Mouse (Mus musculus) heart, embryonic 16.5 days (tissue): ENCODE measurements around the gene Ubxn1. TPM values are rescaled to one million over a fixed set of nuclear protein-coding genes. Genes with fewer than 3 reads are reported as not detected.

Experiments used
- ATAC-seq: fragments of 200-750 bp; cut with Nextera tagmentation; replicated peaks from 2 replicates; pipeline ENCODE4 v1.8.0; 2017; ENCODE audit warnings: moderate number of reproducible peaks; ENCODE audit not compliant: insufficient read depth, low FRiP score; ENCODE audit errors: extremely low read depth
- H3K27ac ChIP-seq: fragments of 300-500 bp; sonication (generic); 2 replicates; pipeline ENCODE4 v1.5.1; 2014; ENCODE audit warnings: mild to moderate bottlenecking, low read length, control low read depth, moderate library complexity
- H3K27me3 ChIP-seq: fragments of 300-500 bp; sonication (generic); 2 replicates; pipeline ENCODE4 v1.6.1; 2014; ENCODE audit warnings: low read length, mixed read lengths; ENCODE audit not compliant: control insufficient read depth, insufficient read depth
- H3K36me3 ChIP-seq: fragments of 300-500 bp; sonication (generic); 2 replicates; pipeline ENCODE4 v1.6.1; 2014; ENCODE audit not compliant: control insufficient read depth, insufficient read depth
- H3K4me1 ChIP-seq: fragments of 300-500 bp; sonication (generic); 2 replicates; pipeline ENCODE4 v1.6.1; 2014; ENCODE audit warnings: low read length, mixed read lengths; ENCODE audit not compliant: control insufficient read depth, insufficient read depth
- H3K4me2 ChIP-seq: fragments of 300-500 bp; sonication (generic); 2 replicates; pipeline ENCODE4 v1.6.1; 2014; ENCODE audit warnings: low read depth, mild to moderate bottlenecking, control low read depth, low read length
- H3K4me3 ChIP-seq: fragments of 300-500 bp; sonication (generic); 2 replicates; pipeline ENCODE4 v1.5.1; 2014; ENCODE audit warnings: mild to moderate bottlenecking, control low read depth, low read length
- H3K9ac ChIP-seq: fragments of 300-500 bp; sonication (generic); 2 replicates; pipeline ENCODE4 v1.6.1; 2014; ENCODE audit warnings: low read length, control low read depth
- H3K9me3 ChIP-seq: fragments of 300-500 bp; sonication (generic); replicated peaks from 2 replicates; pipeline ENCODE4 v1.6.1; 2016; ENCODE audit warnings: low read length; ENCODE audit not compliant: control insufficient read depth
- WGBS: fragments of 180-500 bp; shearing (Covaris S2); extraction: QIAGEN DNeasy Blood & Tissue Kit; methylation state at CpG from one replicate; pipeline ENCODE4 v1.1.7; 2014; 5-methylcytosine and 5-hydroxymethylcytosine counted together
- polyA plus RNA-seq: library from polyadenylated mRNA; unstranded; fragments of >200 nt; fragmentation: Nextera tagmentation; extraction: Ambion mirVana; gene quantifications from 2 replicates; pipeline ENCODE4 v1.2.1, GENCODE M21; 2015

Ubxn1 gene
- polyA plus RNA-seq, 1 experiment from 2014 or later = 133 TPM

GRCm38 (mm10) chr19:8875031-8875430 lies 3.7 kb downstream of the Ubxn1 start:
- H3K9ac ChIP-seq = no peak overlapping the region
- H3K4me3 ChIP-seq = no peak overlapping the region
- no peak overlapping the region for H3K27ac ChIP-seq
- WGBS = 85% methylated on average over 7 of the region's 7 CpGs
- no peak overlapping the region for H3K4me2 ChIP-seq
- no peaks in the 10 kb centered on the region for H3K9me3 ChIP-seq
- ATAC-seq = no peak
- H3K36me3 ChIP-seq = peaks cover 38% of the 10 kb centered on the region
- H3K4me1 ChIP-seq = peaks cover 13% of the 10 kb centered on the region
- no peaks in the 10 kb centered on the region for H3K27me3 ChIP-seq

- H3K4me2 ChIP-seq = peak within 1 kb of the TSS; percentile 85
- no peaks in the 10 kb centered on the region for H3K9me3 ChIP-seq
- peak within 1 kb of the TSS; percentile 93 for H3K9ac ChIP-seq
- peak within 1 kb of the TSS; percentile 92 for H3K27ac ChIP-seq
- H3K4me3 ChIP-seq = peak within 1 kb of the TSS; percentile 95
- ATAC-seq = peak; percentile 92
- H3K36me3 ChIP-seq = peaks cover 17% of the 10 kb centered on the region
- no peaks in the 10 kb centered on the region for H3K27me3 ChIP-seq
- WGBS = under 1% methylated on average over 42 of the region's 42 CpGs
- peaks cover 8% of the 10 kb centered on the region for H3K4me1 ChIP-seq
Observed at GRCm38 (mm10) chr19:8880311-8881033, 9.2 kb downstream of the Ubxn1 start, which contains the start of gene Uqcc3. Uqcc3 (minus strand) TSS chr19:8880923.

DNA sequence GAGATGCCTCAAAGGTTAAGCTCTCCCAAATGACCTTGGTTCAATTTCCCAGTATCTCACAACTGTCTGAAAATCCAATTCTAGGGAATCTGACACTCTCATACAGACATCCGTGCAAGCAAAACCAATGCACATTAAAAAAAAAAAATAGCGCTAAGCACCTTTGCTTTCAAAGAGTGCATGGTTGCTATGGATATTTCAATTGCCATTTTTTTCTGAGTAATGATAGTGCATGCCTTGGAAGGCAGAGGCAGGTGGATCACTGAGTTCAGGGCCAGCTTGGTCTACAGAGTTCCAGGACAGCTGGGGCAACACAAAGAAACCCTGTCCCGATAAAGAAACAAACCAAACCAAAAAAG lies 9.7 kb downstream of the Ubxn1 start:
- peak overlapping the region; percentile 32; the same call in 1 of the 2 replicates for H3K27ac ChIP-seq
- H3K9ac ChIP-seq = peak overlapping the region; percentile 93
- H3K4me2 ChIP-seq = peak overlapping the region; percentile 85
- no peaks in the 10 kb centered on the region for H3K9me3 ChIP-seq
- H3K4me1 ChIP-seq = peaks cover 8% of the 10 kb centered on the region
- H3K27me3 ChIP-seq = no peaks in the 10 kb centered on the region
- WGBS = 14% methylated on average over 3 of the region's 3 CpGs
- ATAC-seq = no peak
- peaks cover 12% of the 10 kb centered on the region for H3K36me3 ChIP-seq
- peak overlapping the region; percentile 95 for H3K4me3 ChIP-seq

DNA sequence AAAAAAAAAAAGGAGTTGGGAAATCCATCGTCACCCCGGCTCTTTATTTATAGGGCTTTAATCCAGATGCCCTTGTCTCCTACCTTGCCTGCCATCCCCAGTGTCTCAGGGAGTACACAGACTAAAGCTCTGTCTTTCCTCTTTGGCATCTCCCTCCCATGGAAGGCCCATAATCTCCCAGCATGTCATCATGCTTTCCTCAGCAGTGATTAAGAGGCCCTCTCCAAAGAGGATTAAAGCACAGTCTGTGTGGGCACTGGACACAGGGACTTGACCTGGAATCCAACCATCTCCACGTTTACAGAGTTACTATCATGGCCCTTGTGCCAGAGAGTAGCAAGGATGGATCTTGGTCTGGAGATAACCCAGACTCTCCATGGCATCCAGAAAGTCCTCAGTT lies 12.3 kb downstream of the Ubxn1 start, which contains the start of the genes Lbhd1 and Gm49403:
Gene Lbhd1, plus strand, starts transcription at position 117 of the 400 bp plus-strand sequence.
Gene Gm49403, plus strand, starts transcription at position 315 of the 400 bp plus-strand sequence.
- H3K4me2 ChIP-seq = no peak within 1 kb of the TSS
- H3K36me3 ChIP-seq = no peaks in the 10 kb centered on the region
- H3K27ac ChIP-seq = no peak within 1 kb of the TSS
- H3K4me3 ChIP-seq = no peak within 1 kb of the TSS
- no peak for ATAC-seq
- 67% methylated on average over 3 of the region's 3 CpGs for WGBS
- peaks cover 16% of the 10 kb centered on the region for H3K4me1 ChIP-seq
- no peaks in the 10 kb centered on the region for H3K27me3 ChIP-seq
- H3K9ac ChIP-seq = no peak within 1 kb of the TSS
- no peaks in the 10 kb centered on the region for H3K9me3 ChIP-seq

GRCm38 (mm10) chr19:8886916-8887584 lies 15.8 kb downstream of the Ubxn1 start:
- WGBS = 38% methylated on average over 1 of the region's 1 CpGs
- Histone ChIP-seq H3K4me3 (no peak overlapping the region), H3K27ac (no peak overlapping the region), H3K9ac (no peak overlapping the region), H3K27me3 (no peaks in the 10 kb centered on the region), H3K4me2 (peak overlapping the region; percentile 82; the same call in 1 of the 2 replicates), H3K4me1 (peaks cover 12% of the 10 kb centered on the region), H3K9me3 (no peaks in the 10 kb centered on the region), H3K36me3 (peaks cover 5% of the 10 kb centered on the region; the same call in 1 of the 2 replicates)
- ATAC-seq = no peak

DNA sequence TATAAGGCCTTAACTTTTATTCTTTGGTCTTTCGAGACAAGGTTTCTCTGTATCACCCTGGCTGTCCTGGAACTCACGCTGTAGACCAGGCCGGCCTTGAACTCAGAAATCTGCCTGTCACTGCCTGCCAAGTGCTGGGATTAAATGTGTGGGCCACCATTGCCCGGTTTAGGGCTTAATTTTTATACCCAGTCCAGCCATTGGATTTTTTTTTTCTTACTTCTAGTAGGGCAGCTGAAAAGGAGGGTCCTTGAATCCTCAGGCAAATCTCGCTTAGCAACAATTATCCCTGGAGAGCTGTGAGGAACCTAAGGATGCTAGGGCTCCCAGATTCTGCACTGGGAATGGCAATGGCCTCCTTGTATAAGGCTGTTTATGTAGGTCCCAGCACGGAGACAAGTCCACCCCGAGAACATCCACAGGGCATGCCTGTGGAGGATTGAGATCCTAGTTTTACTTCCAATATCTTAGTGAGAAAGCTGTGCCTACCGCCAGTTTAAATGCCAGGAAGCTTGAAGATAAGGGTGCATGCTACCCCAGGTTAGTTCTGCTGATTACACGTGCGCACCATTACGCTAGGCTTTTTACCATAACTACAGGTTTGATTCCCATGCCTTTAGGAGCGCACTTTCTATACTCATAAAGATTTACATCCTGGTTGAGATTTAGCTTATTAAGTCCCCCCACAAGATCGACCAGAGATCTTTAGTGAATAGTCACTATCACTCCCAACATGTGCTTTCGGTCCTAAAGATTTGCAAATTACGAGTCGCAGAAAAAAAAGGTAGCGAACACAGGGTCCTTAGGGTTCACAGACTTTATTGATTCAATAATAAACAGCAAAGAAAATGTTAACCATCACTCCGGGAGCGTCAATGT lies 16.5 kb downstream of the Ubxn1 start:
- ATAC-seq = no peak
- Histone ChIP-seq H3K27ac (peak overlapping the region; percentile 85), H3K27me3 (no peaks in the 10 kb centered on the region), H3K4me3 (peak overlapping the region; percentile 77), H3K4me1 (peaks cover 15% of the 10 kb centered on the region), H3K36me3 (peaks cover 5% of the 10 kb centered on the region; the same call in 1 of the 2 replicates), H3K9me3 (no peaks in the 10 kb centered on the region), H3K9ac (peak overlapping the region; percentile 86), H3K4me2 (peak overlapping the region; percentile 82)
- WGBS = 20% methylated on average over 19 of the region's 19 CpGs

GRCm38 (mm10) chr19:8888511-8889385 lies 17.5 kb downstream of the Ubxn1 start, which contains the start of the genes 1810009A15Rik and Gm49416:
1810009A15Rik (plus strand) TSS chr19:8888853.
Gm49416 (plus strand) TSS chr19:8888926.
- Histone ChIP-seq H3K9me3 (no peaks in the 10 kb centered on the region), H3K4me1 (peaks cover 19% of the 10 kb centered on the region), H3K4me2 (peak within 1 kb of the TSS; percentile 86), H3K4me3 (peak within 1 kb of the TSS; percentile 77), H3K27me3 (no peaks in the 10 kb centered on the region), H3K9ac (peak within 1 kb of the TSS; percentile 86), H3K36me3 (peaks cover 5% of the 10 kb centered on the region; the same call in 1 of the 2 replicates), H3K27ac (peak within 1 kb of the TSS; percentile 85)
- WGBS = under 1% methylated on average over 58 of the region's 58 CpGs
- peak; percentile 95; the same call in 1 of the 2 replicates for ATAC-seq
